Mouse (Mus musculus) kidney, postnatal 14 days (tissue): ENCODE results near the gene Kdm4b.
A peak's percentile ranks its signal among the peaks of the same experiment; 100 is the strongest.

Experiments
- DNase-seq: peaks from one replicate; pipeline ENCODE4 v3.0.0; 2022; ENCODE audit warnings: mixed read lengths

Gene Kdm4b

DNA sequence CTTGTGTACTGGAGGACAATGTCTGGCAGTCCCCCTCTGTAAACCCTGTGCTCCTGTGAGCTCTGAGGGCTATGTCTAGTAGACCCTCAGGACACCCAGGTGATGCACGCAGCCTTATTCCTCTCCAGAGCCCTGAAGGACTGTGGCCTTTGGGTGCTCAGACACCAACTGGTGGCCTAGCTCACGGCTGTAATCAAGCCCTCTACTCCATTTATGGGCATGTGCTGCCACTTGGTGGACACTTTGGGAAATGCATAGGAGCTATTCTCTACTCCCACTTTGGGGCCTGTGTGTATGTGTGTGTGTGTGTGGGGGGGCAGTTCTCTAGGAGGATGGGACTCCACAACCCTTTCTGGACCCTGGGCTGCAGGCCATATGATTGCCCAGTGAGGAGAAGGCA lies 24.8 kb downstream of the Kdm4b start:
- DNase-seq = peak; percentile 84

DNA sequence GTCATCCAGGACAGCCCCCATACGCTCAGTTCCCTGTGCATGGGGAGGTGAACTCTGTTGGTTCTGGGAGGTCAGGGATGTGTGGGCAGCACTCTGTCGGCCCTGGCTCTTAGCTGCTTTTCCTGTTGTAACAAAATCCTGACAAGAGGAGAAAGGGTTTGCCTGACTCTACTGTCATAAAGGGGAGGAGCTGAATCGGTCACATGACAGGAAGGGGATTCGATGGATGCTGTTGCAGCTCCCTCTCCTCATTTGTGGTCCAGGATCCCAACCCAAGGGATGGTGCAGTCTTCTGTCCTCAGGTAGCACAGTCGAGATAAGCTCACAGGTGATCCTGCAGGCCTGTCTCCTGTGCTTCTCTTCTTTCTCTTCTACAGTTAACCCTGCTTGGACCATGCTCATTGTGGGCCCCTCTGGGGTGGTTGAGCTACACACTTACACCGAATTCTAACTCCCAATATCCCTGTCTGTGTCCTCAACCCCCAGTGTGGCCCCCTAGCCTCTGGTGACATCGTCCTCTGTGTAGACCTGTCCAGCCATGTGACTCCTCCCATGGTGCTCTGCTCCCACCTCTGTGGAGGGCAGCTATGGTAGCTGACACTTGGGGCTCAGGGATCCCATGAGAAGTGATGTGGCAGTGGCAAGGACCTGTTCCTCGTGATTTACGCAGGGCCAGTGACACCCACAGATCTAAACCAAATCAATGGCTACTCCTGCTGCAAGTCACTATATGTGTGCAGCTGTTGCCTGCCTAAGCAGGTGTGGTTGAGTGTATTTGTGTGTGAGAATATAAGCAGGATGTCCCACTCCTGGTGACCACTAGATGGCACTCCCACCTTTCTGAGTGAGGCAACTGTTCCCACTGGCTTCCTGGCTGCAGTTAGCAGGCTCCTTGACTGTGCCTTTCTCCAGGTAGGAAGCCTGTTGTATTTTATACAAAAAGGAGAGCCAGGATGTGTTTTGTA lies 31.3 kb downstream of the Kdm4b start:
- DNase-seq = peak; percentile 78

DNA sequence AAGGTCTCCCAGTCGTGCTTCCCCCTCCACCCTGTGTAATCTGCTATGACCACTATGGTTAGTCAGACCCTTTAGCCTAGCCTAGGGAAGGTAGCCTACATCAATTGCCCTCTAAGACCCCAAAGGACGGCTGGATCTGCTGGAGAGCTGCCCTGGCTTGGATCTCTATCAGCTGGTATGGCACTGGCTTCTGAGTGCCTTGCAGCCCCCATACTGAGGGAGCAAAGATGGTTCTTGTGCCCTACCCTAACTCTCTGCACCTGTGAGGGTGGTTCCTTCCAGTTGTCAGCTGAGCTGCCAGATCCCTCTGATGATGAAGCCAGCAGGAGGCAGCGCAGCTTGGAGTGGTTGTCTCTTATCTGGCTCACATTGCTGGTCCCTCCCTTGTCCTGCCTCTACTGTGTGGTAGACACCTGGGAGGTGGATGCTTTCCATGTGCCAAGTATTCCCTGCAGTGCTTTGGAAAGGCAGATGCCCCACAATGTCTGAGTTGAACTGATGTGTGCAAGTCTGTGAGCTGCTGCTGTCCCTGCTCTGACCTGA lies 33.4 kb downstream of the Kdm4b start:
- DNase-seq = no peak

DNA sequence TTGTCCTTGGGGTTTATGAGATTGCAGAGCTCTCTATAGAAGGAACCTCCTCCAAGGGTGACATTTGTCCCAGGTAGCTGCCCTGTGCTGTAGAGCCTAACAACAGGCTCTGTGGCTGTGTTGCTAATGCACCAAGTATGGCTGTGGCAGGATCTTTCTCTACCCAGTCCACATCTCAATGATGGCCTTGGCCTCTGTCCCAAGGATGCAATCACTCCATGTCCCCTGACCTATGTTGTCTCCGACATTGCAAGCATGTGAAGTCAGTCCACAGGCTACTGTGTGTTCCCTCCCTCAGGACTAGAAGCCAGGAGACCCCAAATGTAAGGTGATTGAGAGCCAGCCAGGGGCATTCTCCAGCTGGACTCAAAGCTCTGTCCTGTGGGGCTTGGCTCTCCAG lies 34.0 kb downstream of the Kdm4b start:
- no peak for DNase-seq

DNA sequence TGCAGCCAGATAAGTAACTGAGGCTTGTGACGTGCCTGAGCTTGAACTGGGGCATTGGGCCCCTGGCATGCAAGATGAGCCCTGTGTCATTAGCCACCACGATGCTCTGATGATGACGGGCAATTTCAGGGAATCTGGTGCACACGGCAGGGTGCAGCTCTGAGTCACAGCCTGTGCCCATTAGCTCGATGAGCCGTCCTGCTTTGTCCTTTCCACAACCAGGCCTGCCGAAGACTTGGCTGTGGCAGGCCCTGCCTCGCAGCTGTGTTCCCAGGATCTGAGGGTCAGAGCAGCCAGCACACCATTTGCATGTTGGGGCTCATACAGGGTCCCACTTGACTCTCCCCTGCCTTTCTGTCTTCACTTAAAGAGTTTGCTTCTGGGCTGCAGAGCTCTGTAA lies 34.6 kb downstream of the Kdm4b start:
- DNase-seq = no peak

DNA sequence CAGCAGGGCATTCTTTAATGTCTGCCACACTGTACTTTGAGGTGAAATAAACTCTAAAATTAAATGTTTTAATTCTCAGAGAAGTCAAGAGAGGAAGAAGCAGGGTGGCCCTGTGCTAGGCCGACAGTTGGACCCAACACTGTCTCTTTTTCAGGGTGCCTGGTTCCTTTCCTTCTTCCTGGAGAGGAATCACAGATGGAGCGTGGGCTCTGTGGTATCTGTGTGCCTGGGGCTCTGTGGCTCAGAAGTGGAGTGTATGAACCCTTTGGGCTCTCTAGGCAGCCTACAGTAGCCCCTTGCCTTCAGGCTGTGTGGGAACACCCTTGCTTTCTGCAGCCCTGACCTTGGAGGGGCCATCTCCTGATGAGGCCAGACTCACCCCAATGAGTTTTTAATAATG lies 35.7 kb downstream of the Kdm4b start:
- no peak for DNase-seq

DNA sequence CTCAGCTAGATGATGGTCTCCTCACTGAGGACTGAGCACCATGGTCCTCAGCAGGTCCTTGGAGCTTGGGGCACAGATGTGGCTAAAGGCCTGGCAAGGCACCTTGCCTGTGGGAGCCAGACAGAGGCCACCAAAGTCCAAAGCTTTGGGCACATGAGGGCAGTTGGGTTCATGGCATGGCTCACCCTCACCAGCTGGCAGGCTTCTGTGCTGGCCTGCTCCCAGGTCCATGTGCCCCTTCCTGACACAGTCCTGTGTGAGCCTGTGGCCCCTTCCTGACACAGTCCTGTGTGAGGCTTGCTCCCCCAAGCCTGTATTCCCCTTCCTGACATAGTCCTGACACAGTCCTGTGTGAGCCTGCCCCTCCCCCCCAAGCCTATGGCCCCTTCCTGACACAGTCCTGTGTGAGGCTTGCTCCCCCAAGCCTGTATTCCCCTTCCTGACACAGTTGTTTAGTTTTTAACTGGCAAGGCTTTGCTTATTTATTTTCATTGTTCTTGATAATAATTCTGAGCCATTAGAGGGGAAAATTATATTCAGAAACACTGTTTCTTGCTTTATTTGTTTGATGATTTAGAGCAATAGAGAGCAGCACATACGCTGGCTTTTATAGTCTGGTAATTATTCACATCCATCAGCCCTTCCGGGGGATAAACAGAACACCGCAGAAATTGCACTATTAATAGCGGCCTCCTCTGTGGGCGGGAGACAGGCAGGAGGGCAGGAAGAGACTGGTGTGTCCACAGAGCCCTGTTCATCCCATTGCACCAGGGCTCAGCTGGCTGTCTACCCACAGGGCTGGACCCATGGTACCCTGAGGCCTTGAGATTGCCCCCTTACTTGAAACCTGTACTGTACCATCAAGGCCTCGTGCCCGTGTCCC lies 40.2 kb downstream of the Kdm4b start:
- DNase-seq = peak; percentile 28

DNA sequence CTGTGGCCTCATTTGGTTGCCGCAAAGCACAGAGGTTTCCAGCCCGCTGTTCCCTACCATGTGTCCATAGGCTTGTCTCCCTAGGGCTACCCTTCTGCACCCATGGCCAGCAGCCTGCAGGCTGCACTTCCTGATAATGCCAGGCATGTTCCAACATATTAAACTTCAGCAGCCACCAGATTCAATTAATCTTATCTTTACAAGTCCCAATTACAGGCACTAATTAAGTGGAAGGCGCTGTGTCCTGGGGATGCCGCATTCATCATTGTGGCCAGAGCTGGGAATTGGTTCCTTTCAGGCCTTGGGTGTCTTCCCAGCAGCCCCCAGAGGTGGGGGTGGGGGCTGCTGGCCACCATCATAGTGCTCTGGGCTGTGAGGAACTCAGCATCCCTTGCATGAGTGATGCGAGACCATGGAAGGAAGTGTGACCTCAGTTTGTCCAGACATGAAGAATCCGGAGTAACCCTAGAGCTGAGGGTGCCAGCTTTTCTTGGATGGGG lies 42.5 kb downstream of the Kdm4b start:
- DNase-seq = no peak

DNA sequence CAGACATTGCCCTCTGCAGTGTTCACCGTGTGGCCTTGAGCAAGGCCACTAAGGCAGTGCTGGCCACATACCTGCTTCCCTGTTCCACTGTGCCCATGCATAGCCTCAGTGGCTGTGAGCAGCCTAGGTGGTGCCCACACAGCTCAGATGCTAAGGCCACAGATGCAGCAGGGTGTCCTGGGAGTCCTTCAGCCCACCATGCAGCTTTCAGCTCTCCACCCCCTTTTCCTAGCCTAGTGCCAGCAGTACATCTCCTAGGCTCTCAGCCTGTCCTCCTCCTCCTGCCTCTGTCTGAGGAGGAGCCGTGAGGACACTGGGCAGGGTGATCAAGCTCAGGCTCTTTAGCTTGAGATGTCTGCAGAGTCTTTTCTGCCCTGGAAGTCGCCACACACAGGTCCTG lies 44.2 kb downstream of the Kdm4b start:
- no peak for DNase-seq

DNA sequence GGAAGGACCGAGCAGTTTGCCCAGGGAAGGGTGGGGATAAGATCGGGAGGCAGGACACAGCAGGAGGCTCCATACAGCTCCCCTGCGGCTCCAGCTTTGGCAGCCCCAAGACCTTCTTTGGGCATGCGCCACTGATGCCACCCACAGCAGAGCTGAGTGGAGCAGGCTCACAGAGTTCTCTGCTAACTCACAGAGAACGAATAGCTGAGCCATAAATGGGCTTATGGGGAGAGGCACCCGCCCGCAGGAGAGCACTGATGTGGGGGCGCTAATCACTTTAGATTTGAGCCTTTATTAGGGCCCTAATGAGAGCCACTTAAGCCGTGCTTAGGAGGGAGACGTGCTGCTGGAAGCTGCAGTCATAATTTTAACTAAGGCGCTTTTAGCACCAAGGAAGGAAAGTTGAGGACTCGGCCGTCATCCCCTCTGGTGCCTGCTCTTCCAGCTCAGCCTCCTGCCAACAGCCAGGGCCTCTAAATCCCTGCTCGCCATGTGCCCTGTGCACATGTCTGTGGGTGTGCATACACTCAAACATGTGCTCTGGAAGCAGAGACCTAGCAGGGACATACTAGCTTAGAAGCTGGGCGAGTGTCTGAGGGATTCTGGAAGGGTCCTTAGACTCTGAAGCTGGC lies 45.3 kb downstream of the Kdm4b start:
- DNase-seq = no peak

DNA sequence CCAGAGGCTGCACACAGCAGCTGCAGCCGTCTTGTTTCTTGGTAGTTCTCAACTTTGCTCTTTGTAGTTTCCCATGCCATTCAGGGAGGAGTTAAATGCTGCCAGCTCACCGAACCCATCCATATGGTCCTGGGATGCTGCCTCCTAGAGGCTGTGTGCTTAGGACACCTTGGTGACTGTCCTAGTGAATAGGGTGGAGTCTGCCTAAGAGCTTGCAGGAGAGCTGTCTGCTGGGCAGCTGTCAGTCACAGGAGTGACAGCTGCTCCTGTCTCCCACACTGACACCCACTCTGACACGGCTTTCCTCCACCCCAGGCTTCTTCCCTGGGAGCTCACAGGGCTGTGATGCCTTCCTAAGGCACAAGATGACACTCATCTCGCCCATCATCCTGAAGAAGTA lies 46.2 kb downstream of the Kdm4b start:
- no peak for DNase-seq

DNA sequence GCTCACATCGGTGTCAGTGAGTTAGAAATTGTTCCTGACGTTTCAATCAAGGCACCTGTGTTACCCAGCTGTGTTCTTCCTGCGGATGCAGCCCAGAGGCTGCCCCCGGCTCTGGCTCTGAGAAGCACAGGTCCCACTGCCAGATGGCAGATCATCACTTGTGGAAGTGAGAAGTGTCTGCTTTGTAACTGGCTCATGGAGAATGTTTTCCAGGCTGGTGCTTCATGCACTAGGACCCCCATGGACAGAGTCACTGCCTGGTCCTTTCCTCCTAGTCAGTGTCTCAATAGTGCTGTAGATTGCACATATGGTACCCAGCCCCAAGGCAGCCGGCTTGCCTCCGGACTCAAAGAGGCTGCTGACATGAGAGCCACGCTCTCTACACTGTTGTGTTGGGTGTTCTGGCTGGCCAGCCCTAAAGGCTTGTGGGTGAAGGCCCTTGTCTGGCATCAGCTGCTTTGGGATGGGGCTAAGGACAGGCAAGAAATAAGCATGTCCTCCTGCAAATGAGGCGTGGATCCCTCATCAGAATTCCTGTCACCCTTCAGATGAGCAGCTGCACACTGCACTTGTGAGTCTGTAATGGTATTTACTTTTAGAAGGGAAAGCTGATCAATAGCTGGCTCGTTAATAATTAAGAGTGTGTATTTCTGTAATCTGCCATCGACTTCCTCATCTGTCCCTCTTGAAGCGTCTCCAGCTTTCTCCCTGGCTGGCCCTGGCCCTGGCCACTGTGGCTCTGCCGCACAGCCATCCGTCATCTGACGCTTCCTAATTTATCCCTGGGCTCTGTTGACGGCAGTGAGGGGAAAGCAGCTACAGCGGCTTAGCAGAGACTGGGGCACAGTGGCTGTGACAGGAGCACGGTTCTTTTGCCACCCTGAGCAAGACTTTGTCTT lies 47.5 kb downstream of the Kdm4b start:
- no peak for DNase-seq

DNA sequence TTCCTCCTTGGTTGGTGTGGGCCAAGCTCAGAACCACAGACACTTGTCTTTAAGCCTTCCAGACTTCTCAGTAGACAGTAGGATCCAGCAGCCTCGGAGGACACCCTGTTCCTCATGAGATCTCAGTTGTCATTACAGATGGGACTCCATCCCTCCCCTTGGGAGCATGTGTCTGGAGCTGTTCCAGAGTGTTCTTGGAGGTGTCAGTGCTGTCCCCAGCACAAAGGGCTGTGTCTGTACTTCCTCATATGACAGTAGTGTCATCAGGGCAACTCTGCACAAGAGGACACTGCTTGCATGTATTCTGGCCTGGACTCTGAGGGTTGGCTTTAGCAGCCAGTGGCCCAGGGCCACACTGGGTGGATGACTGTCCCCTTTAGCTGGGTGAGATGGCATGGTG lies 49.0 kb downstream of the Kdm4b start:
- no peak for DNase-seq

DNA sequence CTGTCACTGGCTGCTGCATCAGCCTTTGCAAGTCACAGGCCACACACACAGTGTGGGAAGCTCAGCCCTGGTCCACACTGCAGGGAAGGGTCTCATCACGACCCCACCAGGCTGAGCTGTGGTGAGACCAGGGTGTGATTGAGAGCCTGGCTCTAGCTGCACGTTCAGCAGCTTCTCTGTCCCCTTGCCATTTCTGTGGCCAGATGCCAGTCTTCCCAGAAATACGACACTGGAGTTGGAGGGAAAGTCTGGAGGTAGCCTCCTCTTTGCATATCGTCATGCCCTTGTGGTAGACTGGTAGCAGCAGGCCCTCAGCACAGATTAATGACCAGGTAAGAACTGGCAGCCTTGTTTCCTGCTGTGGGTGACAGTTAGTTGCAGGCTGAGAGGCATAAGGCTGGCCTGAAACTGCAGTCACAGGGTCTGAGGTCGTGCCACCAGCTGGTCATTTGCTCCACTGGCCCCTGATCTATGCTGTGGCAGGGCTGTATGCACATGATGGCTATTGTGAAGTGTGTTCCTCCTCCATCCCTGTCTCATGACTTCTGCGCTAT lies 53.5 kb downstream of the Kdm4b start:
- no peak for DNase-seq

DNA sequence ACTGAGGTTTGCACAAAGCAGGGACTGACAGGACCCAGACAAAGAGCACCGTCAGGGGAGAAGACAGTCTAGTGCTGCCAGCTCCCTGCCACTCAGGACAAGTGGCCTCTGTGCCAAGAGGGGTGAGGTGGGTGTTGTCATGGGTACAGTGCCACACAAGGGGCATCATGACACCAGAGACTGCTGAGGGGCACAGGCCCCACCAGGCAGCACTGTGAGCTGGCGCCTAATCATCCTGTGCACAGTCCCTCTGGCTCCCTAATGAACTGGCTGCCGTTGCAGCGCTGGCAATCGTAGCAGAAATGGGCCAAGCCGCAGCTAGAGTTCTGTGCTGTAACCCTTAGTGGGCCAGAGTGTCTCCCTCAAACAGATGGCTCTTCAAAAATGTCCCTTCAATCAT lies 54.4 kb downstream of the Kdm4b start:
- DNase-seq = no peak

DNA sequence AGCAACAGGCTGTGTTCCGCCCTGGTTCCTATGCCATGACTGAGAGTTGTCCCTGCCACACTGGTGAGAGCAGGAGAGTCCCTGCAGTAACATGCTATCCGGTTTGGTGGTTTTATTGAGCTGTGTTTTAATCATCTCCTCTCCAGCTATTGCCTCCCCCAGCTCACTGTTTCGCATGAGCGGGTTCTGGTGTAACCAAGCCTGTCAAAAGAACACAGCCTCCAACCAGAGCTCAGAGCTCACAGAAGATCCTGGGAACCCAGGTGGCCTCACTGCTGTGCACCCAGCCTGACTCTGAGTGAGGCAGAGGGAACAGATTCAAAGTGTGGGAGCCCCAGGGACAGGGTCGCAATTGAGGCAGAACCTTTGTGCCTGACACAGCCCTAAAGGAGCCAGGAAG lies 55.3 kb downstream of the Kdm4b start:
- DNase-seq = peak; percentile 34

DNA sequence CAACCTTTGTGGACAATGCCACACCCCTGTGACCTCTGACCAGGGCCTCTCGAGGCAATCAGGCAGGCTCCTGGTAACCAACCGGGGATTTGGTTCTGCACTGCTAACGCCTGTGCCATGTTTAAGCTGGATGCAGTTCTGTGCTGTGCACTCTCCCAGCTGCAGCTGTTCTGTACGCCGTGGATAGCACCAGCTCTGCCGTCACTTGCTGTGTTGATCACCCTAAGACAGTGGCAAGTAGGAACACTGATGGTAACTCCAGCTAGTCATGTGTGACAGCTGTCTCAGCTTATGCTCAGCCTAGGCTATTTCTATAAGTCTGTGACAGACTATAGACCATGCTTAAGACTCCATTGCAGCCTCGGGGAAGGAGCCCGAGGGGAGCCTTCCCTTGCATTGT lies 57.1 kb downstream of the Kdm4b start:
- DNase-seq = no peak

DNA sequence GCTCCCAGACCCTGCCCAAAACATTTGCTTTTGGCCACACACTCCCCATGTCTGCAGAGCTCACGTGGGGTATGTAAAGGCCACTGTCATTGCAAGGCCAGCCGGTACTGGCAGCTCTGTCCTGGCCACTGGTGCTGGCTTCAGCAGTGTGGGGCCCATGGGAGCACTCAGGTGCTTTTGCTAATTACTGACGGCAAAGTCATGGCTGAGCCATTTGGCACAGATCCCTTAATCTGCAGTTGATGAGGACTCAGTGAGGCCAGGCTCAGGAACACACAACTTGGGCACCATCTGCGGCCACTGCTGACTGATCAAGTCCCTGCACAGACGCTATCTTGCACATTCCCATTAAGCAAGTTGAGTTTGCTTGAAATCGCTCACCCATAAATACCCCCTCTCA lies 59.0 kb downstream of the Kdm4b start:
- DNase-seq = peak; percentile 12

DNA sequence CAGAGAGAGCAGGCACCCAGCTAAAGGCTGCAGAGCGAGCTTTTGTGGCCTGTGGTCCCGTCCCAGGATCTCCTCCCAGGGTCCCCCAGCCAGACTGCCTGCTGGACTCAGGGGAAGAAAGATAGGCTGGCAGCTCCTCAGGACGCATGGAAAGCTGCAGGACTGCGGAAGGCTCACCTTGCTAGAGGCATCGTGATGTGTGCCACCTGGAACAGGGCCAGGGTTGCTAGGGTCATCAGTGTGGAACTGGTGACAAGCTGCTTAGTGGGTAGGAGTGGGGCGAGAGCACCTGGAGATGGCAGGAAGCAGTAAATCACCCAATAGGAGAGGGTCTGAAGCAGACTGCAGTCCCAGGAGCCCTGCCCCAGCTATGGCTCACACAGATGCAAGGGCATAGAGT lies 61.8 kb downstream of the Kdm4b start:
- DNase-seq = peak; percentile 18

DNA sequence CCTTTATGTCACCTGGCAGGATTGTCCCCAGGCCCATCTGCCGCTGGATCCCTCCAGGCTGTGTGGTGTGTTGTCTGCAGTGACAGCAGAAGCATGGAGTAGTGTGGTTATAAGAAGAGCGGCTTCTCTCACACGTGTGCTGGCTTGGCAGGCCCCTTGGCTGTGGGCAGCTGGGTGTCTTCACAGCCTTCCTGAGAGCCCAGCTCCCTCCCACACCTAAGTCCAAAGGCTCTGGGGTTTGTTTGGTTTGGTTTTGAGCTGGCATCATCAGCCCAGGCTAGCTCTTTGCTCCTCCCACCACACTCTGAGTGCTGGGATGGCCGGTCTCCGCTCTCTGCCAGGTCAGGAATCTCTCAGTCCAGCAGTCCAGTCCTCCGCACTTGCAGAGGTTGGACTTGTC lies 67.4 kb downstream of the Kdm4b start:
- no peak for DNase-seq

DNA sequence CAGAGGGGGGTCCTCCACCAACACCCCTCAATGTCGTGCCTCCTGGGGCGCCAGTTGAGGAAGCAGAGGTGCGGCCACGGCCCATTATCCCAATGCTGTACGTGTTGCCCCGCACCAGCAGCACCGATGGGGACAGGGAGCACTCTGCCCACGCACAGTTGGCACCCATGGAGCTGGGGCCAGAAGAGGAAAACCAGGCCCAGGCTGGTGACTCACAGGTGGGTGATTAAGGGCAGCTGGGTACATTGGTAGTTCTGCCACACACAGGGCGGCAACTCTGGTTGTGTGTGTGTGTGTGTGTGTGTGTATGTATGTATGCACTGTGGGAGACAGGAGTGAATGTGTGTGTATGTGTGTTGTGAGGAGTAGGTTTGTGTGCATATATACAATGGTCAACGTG lies 68.0 kb downstream of the Kdm4b start:
- DNase-seq = no peak

DNA sequence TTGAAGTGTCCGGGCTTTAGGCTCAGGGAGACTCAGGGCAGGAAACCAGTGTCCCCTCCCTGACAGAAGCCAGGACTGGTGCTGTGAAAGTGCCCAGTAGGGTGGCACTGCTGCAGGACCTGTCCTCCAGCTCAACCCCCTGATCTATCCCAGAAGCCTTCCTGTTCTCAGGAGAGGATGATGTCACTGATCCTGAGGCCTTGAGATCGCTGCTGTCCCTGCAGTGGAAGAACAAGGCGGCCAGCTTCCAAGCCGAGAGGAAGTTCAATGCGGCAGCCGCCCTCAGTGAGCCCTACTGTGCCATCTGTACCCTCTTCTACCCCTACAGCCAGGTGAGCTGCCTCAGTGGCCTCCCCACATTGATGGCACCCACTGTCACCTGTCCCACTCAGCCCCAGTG lies 70.2 kb downstream of the Kdm4b start:
- DNase-seq = no peak
